In genomic region chr3:135211805-135212657, GRCm38 (mm10) we compare ENCODE assay signal across 8 mouse cellular contexts. TPM values are rescaled to one million over a fixed set of nuclear protein-coding genes. Genes with fewer than 3 reads are reported as not detected.
A peak's percentile ranks its signal among the peaks of the same experiment; 100 is the strongest.
DNase-seq lines count a peak whose midpoint lies in the region; ATAC-seq and TF ChIP-seq lines count a peak whose summit lies in the region.

Cenpe (plus strand) TSS chr3:135212537.

- peak within 1 kb of the TSS; percentile 79 to 96 (median 84) for H3K4me3 ChIP-seq in CH12.LX (replicated peaks in 1 of 3; ENCODE audit: low read depth in 2 of 3, low read length in 2 of 3, poor library complexity in 1 of 3)
- peak within 1 kb of the TSS; percentile 76 for H3K4me3 ChIP-seq in forebrain, embryonic 11.5 days (ENCODE audit: low read depth, low read length)
- peak within 1 kb of the TSS; percentile 96 for H3K4me3 ChIP-seq in heart, embryonic 16.5 days (ENCODE audit: low read length)
- H3K4me3 ChIP-seq in liver, embryonic 15.5 days (replicated peaks) = peak within 1 kb of the TSS; percentile 96
- peak within 1 kb of the TSS; percentile 91 for H3K4me3 ChIP-seq in neural tube, embryonic 12.5 days

- TF ChIP-seq RAD21 in CH12.LX (IDR thresholded peaks at IDR 0.05; ENCODE audit: low read depth, low read length) = no peak; the same call in 1 of the 2 replicates

- peak; percentile 94 for TF ChIP-seq POLR2A in CH12.LX (IDR thresholded peaks at IDR 0.05; ENCODE audit: low read depth, low read length)

- H3K9ac ChIP-seq in CH12.LX (ENCODE audit: insufficient read depth, low read depth) = peak within 1 kb of the TSS; percentile 92
- peak within 1 kb of the TSS; percentile 89 for H3K9ac ChIP-seq in forebrain, embryonic 11.5 days (ENCODE audit: low read length)
- peak within 1 kb of the TSS; percentile 83 for H3K9ac ChIP-seq in heart, embryonic 16.5 days (ENCODE audit: low read length)
- H3K9ac ChIP-seq in liver, embryonic 15.5 days = peak within 1 kb of the TSS; percentile 86
- peak within 1 kb of the TSS; percentile 70 for H3K9ac ChIP-seq in neural tube, embryonic 12.5 days

- peaks cover 16 to 26% of the 10 kb centered on the region in 2 experiments for H3K36me3 ChIP-seq in CH12.LX (replicated peaks in 1 of 2; ENCODE audit: control insufficient read depth in 1 of 2, insufficient read depth in 1 of 2, low read length in 1 of 2)
- H3K36me3 ChIP-seq in forebrain, embryonic 11.5 days (ENCODE audit: control insufficient read depth, insufficient read depth, low read length) = peaks cover 8% of the 10 kb centered on the region; the same call in 1 of the 2 replicates
- H3K36me3 ChIP-seq in heart, embryonic 16.5 days (ENCODE audit: control insufficient read depth, insufficient read depth) = peaks cover 12% of the 10 kb centered on the region
- peaks cover 27% of the 10 kb centered on the region for H3K36me3 ChIP-seq in liver, embryonic 15.5 days (replicated peaks)
- peaks cover 9% of the 10 kb centered on the region; the same call in 1 of the 2 replicates for H3K36me3 ChIP-seq in neural tube, embryonic 12.5 days

- in situ Hi-C loops in CH12.LX (cut with MboI; ENCODE audit: low pct_ligation_motif_present, low pct_unique_long_range_greater_than_20kb, low sequenced_read_pairs) = no loop called here

- TF ChIP-seq CTCF in CH12.LX (conservative IDR thresholded peaks at IDR 0.05 in 1 of 2, IDR thresholded peaks at IDR 0.05 in 1 of 2; ENCODE audit: low read depth in 2 of 2, low read length in 2 of 2) = no peak

- H3K27ac ChIP-seq in CH12.LX (ENCODE audit: insufficient read depth, low read depth) = peak within 1 kb of the TSS; percentile 5; the same call in 1 of the 2 replicates
- H3K27ac ChIP-seq in forebrain, embryonic 11.5 days (ENCODE audit: low read depth, low read length) = no peak within 1 kb of the TSS
- H3K27ac ChIP-seq in heart, embryonic 16.5 days (ENCODE audit: low read length) = peak within 1 kb of the TSS; percentile 81
- peak within 1 kb of the TSS; percentile 81 for H3K27ac ChIP-seq in liver, embryonic 15.5 days (replicated peaks)
- no peak within 1 kb of the TSS for H3K27ac ChIP-seq in neural tube, embryonic 12.5 days

- H3K4me2 ChIP-seq in CH12.LX (ENCODE audit: insufficient read depth, low read depth, poor library complexity, severe bottlenecking) = peak within 1 kb of the TSS; percentile 99
- peak within 1 kb of the TSS; percentile 79 for H3K4me2 ChIP-seq in forebrain, embryonic 11.5 days (ENCODE audit: low read depth, low read length, severe bottlenecking)
- H3K4me2 ChIP-seq in heart, embryonic 16.5 days (ENCODE audit: low read depth, low read length) = peak within 1 kb of the TSS; percentile 82
- peak within 1 kb of the TSS; percentile 76 for H3K4me2 ChIP-seq in liver, embryonic 15.5 days
- H3K4me2 ChIP-seq in neural tube, embryonic 12.5 days (replicated peaks) = peak within 1 kb of the TSS; percentile 85

- 5% methylated on average over 29 of the region's 29 CpGs for WGBS in forebrain, embryonic 11.5 days
- 3% methylated on average over 29 of the region's 29 CpGs for WGBS in heart, embryonic 16.5 days
- WGBS in liver, embryonic 15.5 days (ENCODE audit: insufficient replicate concordance) = 5% methylated on average over 29 of the region's 29 CpGs
- 7% methylated on average over 29 of the region's 29 CpGs for WGBS in neural tube, embryonic 12.5 days

- H3K9me3 ChIP-seq in CH12.LX (replicated peaks; ENCODE audit: low read length) = no peaks in the 10 kb centered on the region
- H3K9me3 ChIP-seq in forebrain, embryonic 11.5 days (ENCODE audit: control insufficient read depth, low read length) = no peaks in the 10 kb centered on the region
- no peaks in the 10 kb centered on the region for H3K9me3 ChIP-seq in heart, embryonic 16.5 days (replicated peaks; ENCODE audit: control insufficient read depth, low read length)
- no peaks in the 10 kb centered on the region for H3K9me3 ChIP-seq in liver, embryonic 15.5 days (replicated peaks)
- no peaks in the 10 kb centered on the region for H3K9me3 ChIP-seq in neural tube, embryonic 12.5 days

- H3K79me2 ChIP-seq in CH12.LX (replicated peaks; ENCODE audit: control insufficient read depth, extremely low read depth, insufficient read depth, poor library complexity, severe bottlenecking) = peaks cover 27% of the 10 kb centered on the region

- dilution Hi-C loops in CH12.LX (cut with MboI; ENCODE audit: extremely low pct_ligation_motif_present, extremely low pct_unique_long_range_greater_than_20kb, low sequenced_read_pairs) = no loop called here

- no peaks in the 10 kb centered on the region for H3K27me3 ChIP-seq in CH12.LX (replicated peaks)
- H3K27me3 ChIP-seq in forebrain, embryonic 11.5 days (ENCODE audit: control insufficient read depth, insufficient read depth, low read length) = no peaks in the 10 kb centered on the region
- no peaks in the 10 kb centered on the region for H3K27me3 ChIP-seq in heart, embryonic 16.5 days (ENCODE audit: control insufficient read depth, insufficient read depth, low read length)
- no peaks in the 10 kb centered on the region for H3K27me3 ChIP-seq in liver, embryonic 15.5 days
- no peaks in the 10 kb centered on the region for H3K27me3 ChIP-seq in neural tube, embryonic 12.5 days (replicated peaks)

- TF ChIP-seq EP300 in CH12.LX (IDR thresholded peaks at IDR 0.05; ENCODE audit: low read length) = peak; percentile 43; the same call in 1 of the 2 replicates

- peak; percentile 97 for DNase-seq in CH12.LX (ENCODE audit: extremely low read depth)
- DNase-seq in c-Kit-positive CD71-positive TER-119-negative erythroid progenitor cells, embryonic 14.5 days (ENCODE audit: low read depth) = peak; percentile 86
- peak; percentile 97 for DNase-seq in forebrain, embryonic 11.5 days (ENCODE audit: low spot score)
- DNase-seq in kidney, postnatal 36 days = peak; percentile 90 to 94
- peak; percentile 80 for DNase-seq in telencephalon, adult 2 months (ENCODE audit: low read depth, low spot score)

- peaks cover 6 to 24% of the 10 kb centered on the region in 2 experiments for H3K4me1 ChIP-seq in CH12.LX (ENCODE audit: control insufficient read depth in 1 of 2, insufficient read depth in 2 of 2)
- 0 out of 2 replicates have a peak, but pooled peaks cover 4% of the 10 kb centered on the region for H3K4me1 ChIP-seq in forebrain, embryonic 11.5 days (replicated peaks; ENCODE audit: control insufficient read depth, insufficient read depth, low read length)
- H3K4me1 ChIP-seq in heart, embryonic 16.5 days (ENCODE audit: control insufficient read depth, insufficient read depth, low read length) = peaks cover 14% of the 10 kb centered on the region
- peaks cover 15% of the 10 kb centered on the region for H3K4me1 ChIP-seq in liver, embryonic 15.5 days (replicated peaks)
- H3K4me1 ChIP-seq in neural tube, embryonic 12.5 days = peaks cover 10% of the 10 kb centered on the region

- ATAC-seq in forebrain, embryonic 11.5 days (replicated peaks; ENCODE audit: low FRiP score) = peak; percentile 94
- ATAC-seq in heart, embryonic 16.5 days (replicated peaks; ENCODE audit: extremely low read depth, insufficient read depth, low FRiP score) = peak; percentile 89
- ATAC-seq in liver, embryonic 15.5 days (ENCODE audit: insufficient read depth) = peak; percentile 89
- ATAC-seq in neural tube, embryonic 12.5 days (ENCODE audit: low FRiP score, low read depth) = peak; percentile 94

TF ChIP-seq in CH12.LX, 34 proteins besides CTCF, POLR2A, EP300 and RAD21 (continues in another document):
- TF ChIP-seq MXI1 (IDR thresholded peaks at IDR 0.05; ENCODE audit: low read depth, low read length) = peak; percentile 96
- peak; percentile 87; the same call in 1 of the 2 replicates for TF ChIP-seq POLR2AphosphoS2 (IDR thresholded peaks at IDR 0.05; ENCODE audit: low read depth, low read length)
- TF ChIP-seq GABPA (IDR thresholded peaks at IDR 0.05; ENCODE audit: insufficient replicate concordance, low read depth, low read length) = peak; percentile 72; the same call in 1 of the 2 replicates
- peak; percentile 94 for TF ChIP-seq NELFE (IDR thresholded peaks at IDR 0.05; ENCODE audit: low read depth, low read length)
- peak; percentile 63 for TF ChIP-seq MAX (IDR thresholded peaks at IDR 0.05; ENCODE audit: low read length)
- peak; percentile 67 for TF ChIP-seq JUND (conservative IDR thresholded peaks at IDR 0.05; ENCODE audit: low read depth, low read length)
- peak; percentile 93 for TF ChIP-seq HCFC1 (IDR thresholded peaks at IDR 0.05; ENCODE audit: low read depth, low read length)
- TF ChIP-seq USF1 (IDR thresholded peaks at IDR 0.05; ENCODE audit: low read depth, low read length) = peak; percentile 25; the same call in 1 of the 2 replicates
- peak; percentile 91 for TF ChIP-seq MEF2A (IDR thresholded peaks at IDR 0.05; ENCODE audit: borderline replicate concordance, low read depth, low read length)
- TF ChIP-seq USF2 (conservative IDR thresholded peaks at IDR 0.05; ENCODE audit: low read depth, low read length) = no peak
- peak; percentile 96 for TF ChIP-seq RCOR1 (conservative IDR thresholded peaks at IDR 0.05; ENCODE audit: low read depth, low read length)
- peak; percentile 100 for TF ChIP-seq MAZ (IDR thresholded peaks at IDR 0.05; ENCODE audit: low read depth, low read length)
- TF ChIP-seq ETS1 (conservative IDR thresholded peaks at IDR 0.05; ENCODE audit: low read depth, low read length) = peak; percentile 70
- TF ChIP-seq ELF1 (IDR thresholded peaks at IDR 0.05; ENCODE audit: low read depth, low read length) = peak; percentile 97
- peak; percentile 44; the same call in 1 of the 2 replicates for TF ChIP-seq JUN (IDR thresholded peaks at IDR 0.05; ENCODE audit: insufficient read depth, low read depth, low read length)
- peak; percentile 97 for TF ChIP-seq TCF12 (IDR thresholded peaks at IDR 0.05; ENCODE audit: low read depth, low read length)
- TF ChIP-seq BHLHE40 (IDR thresholded peaks at IDR 0.05; ENCODE audit: low read depth, low read length) = peak; percentile 81
- TF ChIP-seq E2F4 (IDR thresholded peaks at IDR 0.05; ENCODE audit: insufficient replicate concordance, low read depth, low read length) = peak; percentile 94; the same call in 1 of the 2 replicates
- peak; percentile 64; the same call in 1 of the 2 replicates for TF ChIP-seq MAFK (IDR thresholded peaks at IDR 0.05; ENCODE audit: insufficient replicate concordance, low read length)
- TF ChIP-seq KAT2A (IDR thresholded peaks at IDR 0.05; ENCODE audit: insufficient replicate concordance, low read length) = peak; percentile 93
- TF ChIP-seq SIN3A (IDR thresholded peaks at IDR 0.05; ENCODE audit: low read length) = peak; percentile 100

RNA-seq across cellular contexts. Expression of gene Cenpe, which starts in this region (rescaled TPM):
- total RNA-seq in CH12.LX (2012; rRNA removed) (47.0 and 55.1 TPM in 2 replicates), CH12.LX (2014; rRNA removed) (73.2 and 73.8 TPM in 2 replicates)
- 81.1 and 84.0 TPM in 2 replicates for polyA plus RNA-seq in CH12.LX (2012; ENCODE audit: insufficient read length, low read depth)
- polyA plus RNA-seq in forebrain, embryonic 11.5 days (2014; fragmentation: Nextera tagmentation; extraction: Ambion mirVana) = 51.3 and 57.3 TPM in 2 replicates
- 16.0 and 16.5 TPM in 2 replicates for polyA plus RNA-seq in heart, embryonic 16.5 days (2015; fragmentation: Nextera tagmentation; extraction: Ambion mirVana)
- polyA plus RNA-seq in liver, embryonic 15.5 days (2015; fragmentation: Nextera tagmentation; extraction: Ambion mirVana) = 16.7 and 18.1 TPM in 2 replicates
- polyA plus RNA-seq in neural tube, embryonic 12.5 days (2016; fragmentation: Nextera tagmentation; extraction: Ambion mirVana) = 20.2 and 21.0 TPM in 2 replicates

Comparison
In these comparisons a context has a peak if more than half of its experiments do, and no peak if none do; other contexts are left out.
1. H3K27ac ChIP-seq: peak in CH12.LX (single experiment), heart, embryonic 16.5 days (single experiment) and liver, embryonic 15.5 days (single experiment); none in forebrain, embryonic 11.5 days (single experiment) and neural tube, embryonic 12.5 days (single experiment).
2. Peak in every context shown above with its lines, with median percentiles within 50 percentile points of each other: DNase-seq, H3K4me2 ChIP-seq, H3K4me3 ChIP-seq, H3K9ac ChIP-seq and ATAC-seq.